Mouse (Mus musculus) spleen, adult 2 months (tissue): ENCODE measurements at regions not wholly inside any gene's neighbourhood (a gene's known extent, or its start where the extent isn't known, plus 50 kb on each side); places are given as distances from the start of the nearest gene placed in this dataset.

Experiments used
- CTCF ChIP-seq: fragments of 200-500 bp; IDR thresholded peaks from 2 replicates; pipeline ENCODE4 v1.5.1; 2011; ENCODE audit warnings: mild to moderate bottlenecking, inconsistent platforms; ENCODE audit not compliant: insufficient read depth, insufficient read length, insufficient replicate concordance; ENCODE audit errors: extremely low read depth
- POLR2A ChIP-seq: fragments of 200-500 bp; IDR thresholded peaks from 2 replicates; pipeline ENCODE4 v1.6.1; 2011; ENCODE audit warnings: low read depth, low read length, inconsistent platforms

DNA sequence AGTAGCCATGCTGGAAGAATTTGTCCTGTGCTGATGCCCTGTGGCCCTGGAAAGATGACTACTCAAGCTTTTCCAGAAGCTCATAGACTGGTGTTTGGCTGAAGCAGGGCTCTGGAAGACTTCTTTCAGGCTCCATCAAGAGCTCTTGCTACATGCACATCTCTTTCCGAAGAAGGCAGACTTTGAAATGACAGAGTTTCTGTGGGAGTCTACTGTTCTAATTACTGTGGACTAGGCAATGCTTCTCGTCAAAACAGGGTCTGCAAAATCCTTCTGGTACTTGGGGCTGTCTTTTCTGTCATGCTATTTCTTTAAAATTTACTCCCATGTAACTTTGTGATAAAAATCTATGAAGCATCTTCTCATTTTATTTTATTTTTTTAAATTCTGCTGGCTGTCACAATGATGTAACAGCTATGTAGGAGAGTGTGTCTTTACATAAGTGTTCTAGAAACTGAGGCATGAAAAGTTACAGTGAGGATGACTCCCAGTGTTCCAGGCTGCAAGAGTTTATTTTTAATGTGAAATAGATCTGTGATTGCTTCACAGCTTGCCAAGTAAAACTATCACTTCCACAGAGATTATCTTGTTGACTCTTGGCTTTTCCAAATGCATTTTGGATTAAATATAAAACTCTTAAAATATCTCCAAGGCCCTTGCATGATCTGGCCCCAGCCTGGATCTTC is 244.9 kb upstream of the Nmur2 start:
- TF ChIP-seq CTCF = no peak
- TF ChIP-seq POLR2A = no peak
